Mouse (Mus musculus) megakaryocyte progenitor cell, adult 5-6 weeks (primary cell): ENCODE measurements around the gene Mpp2. TPM values are rescaled to one million over a fixed set of nuclear protein-coding genes. Genes with fewer than 3 reads are reported as not detected.

Experiments used
- ATAC-seq: replicated peaks from 2 replicates; pipeline ENCODE4 v1.8.0; 2016; ENCODE audit warnings: mild to moderate bottlenecking, moderate TSS enrichment, inconsistent platforms; ENCODE audit not compliant: poor library complexity
- total RNA-seq, 2 experiments: library from RNA; stranded (forward) in 1 of 2; stranded (reverse) in 1 of 2; fragments of 157-497, 149-512 nt in 1 of 2; fragments of 200-1000 nt in 1 of 2; gene quantifications; 2 replicates each; pipeline versions ENCODE4 v1.2.3 to v1.2.4; 2015 to 2017

Gene Mpp2
- total RNA-seq, 2 experiments from 2014 or later: 0.08 to 0.22 TPM

DNA sequence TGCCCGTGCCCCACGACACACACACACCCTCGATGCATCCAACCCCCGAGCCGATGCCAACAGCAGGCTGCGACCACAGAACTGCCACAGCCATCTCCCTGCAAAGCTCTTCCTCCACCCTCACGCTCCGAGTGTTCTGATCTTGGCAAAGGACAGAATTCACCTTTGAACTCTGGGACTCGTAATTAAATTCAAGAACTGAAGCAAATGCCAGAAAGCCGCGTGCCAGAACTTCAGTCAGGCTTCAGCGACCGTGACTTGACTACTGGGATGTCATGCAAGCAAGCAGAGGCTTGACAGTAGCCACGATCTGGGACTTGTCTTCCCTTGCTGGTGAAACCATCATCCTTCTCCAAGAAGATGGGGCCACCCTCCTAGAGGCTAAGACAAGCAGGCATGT is 14.6 kb downstream of the Mpp2 start:
- no peak for ATAC-seq

GRCm38 (mm10) chr11:102072729-102073128 is 15.6 kb downstream of the Mpp2 start:
- no peak for ATAC-seq

DNA sequence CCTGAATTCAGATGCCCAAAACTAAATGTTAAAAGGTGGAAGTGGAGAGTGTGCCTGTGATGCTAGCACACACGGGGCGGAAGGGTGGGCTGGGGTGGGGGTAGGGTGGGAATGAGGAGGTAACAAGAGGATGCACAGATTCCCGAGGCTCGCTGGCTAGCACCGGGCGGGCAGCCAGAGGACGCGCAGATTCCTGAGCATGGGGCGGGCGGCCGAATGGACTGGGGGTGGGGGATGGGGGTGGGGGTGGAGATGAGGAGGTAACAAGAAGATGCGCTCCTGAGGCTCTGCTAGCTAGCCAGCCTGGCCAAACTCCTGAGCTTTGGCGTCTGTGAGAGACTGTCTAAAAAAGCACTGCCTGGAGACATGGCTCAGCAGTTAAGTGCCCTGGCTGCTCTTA is 17.9 kb downstream of the Mpp2 start:
- ATAC-seq: no peak

DNA sequence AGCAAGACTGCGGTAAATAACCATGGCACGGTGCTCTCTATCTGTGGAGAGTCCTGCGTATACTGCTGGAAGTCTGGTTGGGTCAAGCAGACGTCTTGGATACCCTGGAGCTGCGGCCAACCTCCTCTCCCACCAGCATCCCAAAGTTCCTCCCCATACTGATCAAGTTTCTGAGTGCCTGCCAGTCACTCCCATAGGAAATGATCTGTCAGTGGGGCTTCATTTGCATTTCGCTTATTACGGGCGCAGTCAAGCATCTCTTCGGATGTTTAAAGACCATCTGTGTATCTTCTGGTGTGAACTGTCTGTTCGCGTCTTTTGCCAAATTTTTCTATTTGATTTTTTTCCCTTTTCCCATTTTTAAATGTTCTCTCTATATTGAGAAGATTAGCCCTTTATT is 18.7 kb downstream of the Mpp2 start:
- no peak for ATAC-seq

DNA sequence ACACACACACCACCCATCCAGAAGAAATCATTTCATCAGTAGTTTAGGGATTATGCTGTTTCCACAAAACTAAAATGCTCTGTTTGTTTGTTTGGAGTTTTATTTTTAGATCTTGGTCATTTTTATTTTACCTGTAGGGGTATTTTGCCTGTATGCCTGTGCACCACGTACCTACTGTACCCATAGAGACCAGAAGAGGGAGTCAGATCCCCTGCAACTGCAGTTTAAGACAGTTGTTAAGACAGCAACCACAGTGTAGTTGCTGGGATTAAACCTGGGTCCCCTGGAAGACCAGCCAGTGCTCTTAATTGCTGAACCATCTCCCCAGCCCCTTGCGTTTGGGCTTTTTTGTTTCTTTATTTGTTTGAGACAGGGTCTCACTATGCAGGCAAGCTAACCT is 19.3 kb downstream of the Mpp2 start:
- ATAC-seq: peak; percentile 66

GRCm38 (mm10) chr11:102063076-102063475 is 25.2 kb downstream of the Mpp2 start:
- ATAC-seq: no peak

- no peak for ATAC-seq
These were observed 26.3 kb downstream of the Mpp2 start for GRCm38 (mm10) chr11:102061941-102062473.

DNA sequence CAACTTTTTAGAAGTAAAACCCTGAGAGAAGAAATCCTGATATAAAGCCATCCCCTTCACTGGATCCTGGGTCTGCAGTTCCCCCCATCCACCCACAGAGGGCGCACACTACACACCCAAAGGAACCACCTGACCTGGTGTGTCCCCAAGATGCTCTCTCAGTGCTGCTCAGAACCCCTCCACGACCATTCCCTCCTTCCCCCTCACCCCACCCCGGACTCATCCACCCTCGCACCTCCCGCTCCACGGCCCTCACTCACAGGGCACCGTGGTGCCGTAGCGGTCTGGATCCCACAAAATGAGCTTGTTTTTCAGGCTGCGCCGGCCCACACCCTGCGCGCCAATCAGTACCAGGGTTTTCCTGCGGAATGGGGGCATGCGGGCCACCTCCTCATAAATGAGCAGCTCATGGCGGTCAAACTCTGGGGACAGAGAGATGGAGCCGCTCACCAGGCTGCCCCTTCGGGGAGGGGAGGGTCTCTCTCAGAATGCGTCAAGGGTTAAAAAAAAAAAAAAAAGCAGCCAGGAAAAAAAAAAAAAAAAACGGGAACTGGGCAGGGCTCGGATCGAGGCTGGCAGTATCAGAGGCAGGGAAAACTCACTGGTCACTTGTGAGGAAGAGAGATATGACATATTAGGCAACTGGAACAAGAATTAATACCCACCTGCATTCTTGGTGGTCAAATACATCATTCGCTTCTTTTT is 26.9 kb downstream of the Mpp2 start:
- ATAC-seq: peak; percentile 97

GRCm38 (mm10) chr11:102053847-102054246 is 34.5 kb downstream of the Mpp2 start:
- ATAC-seq: peak; percentile 57

DNA sequence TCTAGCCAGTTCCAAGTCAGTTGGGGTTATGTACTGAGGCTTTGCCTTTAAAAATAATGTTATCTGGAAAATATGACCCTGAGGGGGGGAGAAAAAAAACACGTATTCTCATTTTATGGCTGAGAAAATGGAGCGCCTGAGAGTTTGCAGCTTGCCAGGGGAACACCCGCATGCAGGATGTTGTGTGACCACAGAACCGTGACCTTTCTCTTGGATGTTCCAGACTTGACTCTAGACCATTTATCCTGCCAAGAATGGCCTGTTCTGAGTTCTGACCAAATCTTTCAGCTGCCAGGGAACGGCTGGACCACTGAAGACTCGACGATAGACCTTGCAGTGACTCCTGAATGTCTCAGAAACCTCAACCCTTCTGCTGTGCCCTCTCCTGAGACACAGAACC is 35.1 kb downstream of the Mpp2 start:
- ATAC-seq: no peak

DNA sequence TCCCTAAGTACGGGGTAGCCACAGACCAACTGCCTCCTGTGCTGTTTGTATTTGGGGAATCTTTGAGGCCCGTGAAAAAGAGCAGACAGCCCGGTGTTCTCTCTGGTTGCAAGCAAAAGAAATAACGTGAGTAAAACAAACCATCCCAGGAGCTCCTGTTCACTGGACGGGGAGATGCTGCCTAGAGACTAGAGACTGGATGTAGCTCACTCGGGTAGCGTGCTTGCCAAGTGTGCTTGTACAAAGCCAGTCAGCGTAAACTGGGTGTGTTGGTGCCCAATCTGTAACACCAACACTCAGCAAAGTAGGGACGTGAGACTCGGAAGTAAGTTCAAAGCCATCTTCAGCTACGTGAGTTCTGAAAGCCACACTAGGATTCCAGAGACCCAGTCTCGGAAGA is 35.6 kb downstream of the Mpp2 start:
- no peak for ATAC-seq

DNA sequence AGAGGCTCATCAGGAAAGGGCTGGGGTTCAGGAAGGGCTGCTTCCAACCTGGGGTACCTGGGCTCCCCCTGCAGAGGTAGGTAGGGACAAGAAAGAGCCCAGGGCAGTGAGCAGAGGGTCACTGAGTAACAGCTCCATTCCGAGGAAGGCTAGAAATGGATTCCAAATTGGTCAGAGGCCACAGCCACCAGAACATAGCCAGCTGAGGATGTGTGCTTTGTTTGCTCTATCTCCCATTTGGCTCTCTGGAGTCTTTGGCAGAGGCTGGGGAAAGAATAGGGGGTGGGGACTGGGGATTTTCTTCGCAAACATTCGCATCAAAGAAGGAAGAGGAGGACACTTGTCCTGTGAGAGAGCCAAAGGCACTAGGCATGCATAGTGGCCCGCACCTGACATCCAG is 36.4 kb downstream of the Mpp2 start:
- no peak for ATAC-seq

DNA sequence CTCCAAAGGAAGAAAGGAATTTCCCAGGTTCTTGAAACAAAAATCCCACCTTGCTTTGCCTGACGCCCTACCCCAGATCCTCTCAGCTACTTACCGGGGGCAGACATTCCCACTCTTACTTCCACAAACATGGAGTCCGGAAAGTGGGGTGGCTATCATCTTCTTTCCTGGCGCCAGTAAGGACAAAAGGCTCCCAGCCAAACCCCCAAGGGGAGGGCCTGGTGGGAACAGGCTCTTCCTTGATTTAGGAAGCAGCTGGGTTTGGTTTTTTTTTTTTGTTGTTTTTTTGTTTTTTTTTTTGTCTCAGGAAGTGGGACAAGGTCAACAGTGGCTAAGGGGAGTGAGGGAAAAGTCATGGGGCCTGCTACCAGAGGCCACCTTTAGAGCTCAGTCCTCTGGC is 36.8 kb downstream of the Mpp2 start:
- ATAC-seq: no peak

GRCm38 (mm10) chr11:102049875-102050482 is 38.3 kb downstream of the Mpp2 start:
- no peak for ATAC-seq

- no peak for ATAC-seq
These were observed 41.7 kb downstream of the Mpp2 start for GRCm38 (mm10) chr11:102046607-102047006.

- ATAC-seq: no peak
These were observed 43.6 kb downstream of the Mpp2 start for GRCm38 (mm10) chr11:102044691-102045212.

DNA sequence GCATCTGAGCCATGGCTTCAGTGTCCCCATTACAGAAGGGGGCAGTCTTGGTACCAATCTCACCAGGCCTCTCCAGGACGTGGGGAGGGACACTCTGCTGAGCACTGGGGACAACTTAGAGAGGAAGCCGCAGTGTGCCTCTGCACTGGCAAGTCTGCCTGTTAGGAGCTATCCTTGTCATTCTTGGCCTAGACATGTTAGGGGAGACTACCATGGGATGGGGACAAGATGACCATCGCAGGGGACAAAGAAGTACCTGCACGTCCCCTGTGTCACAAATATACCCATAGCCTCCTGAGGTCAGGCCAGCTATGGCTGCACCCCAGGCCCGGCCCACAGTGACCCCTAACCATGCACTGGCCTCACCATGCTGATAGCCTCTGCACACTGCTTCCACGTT is 44.9 kb downstream of the Mpp2 start:
- no peak for ATAC-seq

DNA sequence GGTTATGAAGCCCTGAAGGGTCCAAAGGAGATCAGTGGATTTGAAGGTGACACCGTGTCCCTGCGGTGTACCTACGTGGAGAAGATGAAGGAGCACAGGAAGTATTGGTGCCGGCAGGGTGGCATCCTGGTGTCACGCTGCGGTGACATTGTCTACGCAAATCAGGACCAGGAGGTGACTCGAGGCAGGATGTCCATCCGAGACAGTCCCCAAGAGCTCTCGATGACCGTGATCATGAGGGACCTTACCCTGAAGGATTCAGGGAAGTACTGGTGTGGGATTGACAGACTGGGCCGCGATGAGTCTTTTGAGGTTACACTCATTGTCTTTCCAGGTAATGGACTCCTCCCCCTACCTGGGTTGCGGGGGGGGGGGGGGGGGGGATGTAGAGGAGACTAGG is 45.3 kb downstream of the Mpp2 start:
- ATAC-seq: no peak

- ATAC-seq: peak; percentile 80
These were observed 46.9 kb downstream of the Mpp2 start, which contains the start of gene Cd300lg for GRCm38 (mm10) chr11:102041350-102041949. Gene Cd300lg, plus strand, starts transcription at chr11:102041509.

- ATAC-seq: no peak
These were observed 47.7 kb downstream of the Mpp2 start for GRCm38 (mm10) chr11:102040646-102041045.

GRCm38 (mm10) chr11:102040138-102040524 is 48.2 kb downstream of the Mpp2 start:
- ATAC-seq: peak; percentile 86
